In genomic region chr5:113196916-113197794, GRCm38 (mm10) we compare ENCODE assay signal across 13 mouse cellular contexts. TPM values are rescaled to one million over a fixed set of nuclear protein-coding genes. Genes with fewer than 3 reads are reported as not detected.
DNase-seq lines count a peak whose midpoint lies in the region; ATAC-seq and TF ChIP-seq lines count a peak whose summit lies in the region.
"Had no signal": no experiment of that assay in that cellular context is flagged by ENCODE, and none has a peak within 500 bp of the region (broad histone marks: within the 10 kb centered on the region; RNA-seq: fewer than 3 reads in every experiment).

No protein-coding gene starts in this region.

- no peak for TF ChIP-seq CTCF in midbrain, postnatal 0 days (IDR thresholded peaks at IDR 0.05)

- no peak for DNase-seq in midbrain, postnatal 0 days (ENCODE audit: low spot score)
- no peak for DNase-seq in ovary, adult 18-20 months (ENCODE audit: low spot score)
- no peak for DNase-seq in natural killer cell, adult 2 months (ENCODE audit: low spot score in 2 of 2)
- DNase-seq: cerebellum, adult 18-20 months; thymus, adult 2 months had no signal

- H3K9ac ChIP-seq in hindbrain, embryonic 13.5 days, result no peak overlapping the region
- no peak overlapping the region for H3K9ac ChIP-seq in hindbrain, embryonic 12.5 days
- no peak overlapping the region for H3K9ac ChIP-seq in midbrain, embryonic 12.5 days (replicated peaks)
- no peak overlapping the region for H3K9ac ChIP-seq in midbrain, postnatal 0 days (replicated peaks; ENCODE audit: low read length, poor library complexity, severe bottlenecking)
- H3K9ac ChIP-seq in heart, embryonic 16.5 days (ENCODE audit: low read length), result no peak overlapping the region
- no peak overlapping the region for H3K9ac ChIP-seq in stomach, embryonic 16.5 days (ENCODE audit: low read length)

- H3K27ac ChIP-seq in hindbrain, embryonic 13.5 days, result peak overlapping the region; percentile 58
- no peak overlapping the region for H3K27ac ChIP-seq in hindbrain, embryonic 12.5 days
- H3K27ac ChIP-seq in midbrain, embryonic 12.5 days (replicated peaks), result 0 out of 2 replicates have a peak overlapping the region, but pooled peaks have one; percentile 10
- no peak overlapping the region for H3K27ac ChIP-seq in midbrain, postnatal 0 days (ENCODE audit: low read depth, low read length)
- H3K27ac ChIP-seq in heart, embryonic 16.5 days (ENCODE audit: low read length), result peak overlapping the region; percentile 77
- peak overlapping the region; percentile 53; the same call in 1 of the 2 replicates for H3K27ac ChIP-seq in stomach, embryonic 16.5 days (ENCODE audit: low read length)

- H3K27me3 ChIP-seq in hindbrain, embryonic 13.5 days, result no peaks in the 10 kb centered on the region
- no peaks in the 10 kb centered on the region for H3K27me3 ChIP-seq in hindbrain, embryonic 12.5 days
- no peaks in the 10 kb centered on the region for H3K27me3 ChIP-seq in midbrain, embryonic 12.5 days
- no peaks in the 10 kb centered on the region for H3K27me3 ChIP-seq in midbrain, postnatal 0 days (ENCODE audit: insufficient read depth, low read length)
- no peaks in the 10 kb centered on the region for H3K27me3 ChIP-seq in heart, embryonic 16.5 days (ENCODE audit: control insufficient read depth, insufficient read depth, low read length)
- H3K27me3 ChIP-seq in stomach, embryonic 16.5 days (ENCODE audit: control insufficient read depth, insufficient read depth, low read length), result no peaks in the 10 kb centered on the region

- no peaks in the 10 kb centered on the region for H3K9me3 ChIP-seq in hindbrain, embryonic 13.5 days
- no peaks in the 10 kb centered on the region for H3K9me3 ChIP-seq in hindbrain, embryonic 12.5 days (replicated peaks)
- H3K9me3 ChIP-seq in midbrain, embryonic 12.5 days, result no peaks in the 10 kb centered on the region
- H3K9me3 ChIP-seq in midbrain, postnatal 0 days (ENCODE audit: low read length), result no peaks in the 10 kb centered on the region
- no peaks in the 10 kb centered on the region for H3K9me3 ChIP-seq in heart, embryonic 16.5 days (replicated peaks; ENCODE audit: control insufficient read depth, low read length)
- H3K9me3 ChIP-seq in stomach, embryonic 16.5 days (replicated peaks; ENCODE audit: control insufficient read depth, low read length), result no peaks in the 10 kb centered on the region

- H3K4me2 ChIP-seq in hindbrain, embryonic 13.5 days, result no peak overlapping the region
- H3K4me2 ChIP-seq in hindbrain, embryonic 12.5 days (replicated peaks), result no peak overlapping the region
- H3K4me2 ChIP-seq in midbrain, embryonic 12.5 days (replicated peaks), result no peak overlapping the region
- no peak overlapping the region for H3K4me2 ChIP-seq in midbrain, postnatal 0 days (ENCODE audit: low read depth, low read length, poor library complexity, severe bottlenecking)
- no peak overlapping the region for H3K4me2 ChIP-seq in heart, embryonic 16.5 days (ENCODE audit: low read depth, low read length)
- H3K4me2 ChIP-seq in stomach, embryonic 16.5 days (ENCODE audit: low read depth, low read length), result no peak overlapping the region

- no peak for ATAC-seq in hindbrain, embryonic 13.5 days (ENCODE audit: low FRiP score)
- no peak for ATAC-seq in hindbrain, embryonic 12.5 days (ENCODE audit: low FRiP score)
- no peak for ATAC-seq in midbrain, embryonic 12.5 days (ENCODE audit: low FRiP score, low read depth)
- ATAC-seq in midbrain, postnatal 0 days (ENCODE audit: low FRiP score), result no peak
- ATAC-seq in heart, embryonic 16.5 days (replicated peaks; ENCODE audit: extremely low read depth, insufficient read depth, low FRiP score), result no peak
- ATAC-seq in stomach, embryonic 16.5 days (ENCODE audit: insufficient read depth, low FRiP score), result no peak
- ATAC-seq: activated CD4-positive, CD25-positive, alpha-beta regulatory T cell, adult 4 months had no signal

- no peak overlapping the region for H3K4me3 ChIP-seq in hindbrain, embryonic 13.5 days
- no peak overlapping the region for H3K4me3 ChIP-seq in hindbrain, embryonic 12.5 days
- no peak overlapping the region for H3K4me3 ChIP-seq in midbrain, embryonic 12.5 days
- no peak overlapping the region for H3K4me3 ChIP-seq in midbrain, postnatal 0 days (ENCODE audit: low read depth, low read length)
- H3K4me3 ChIP-seq in heart, embryonic 16.5 days (ENCODE audit: low read length), result no peak overlapping the region
- H3K4me3 ChIP-seq in stomach, embryonic 16.5 days (replicated peaks; ENCODE audit: low read length), result no peak overlapping the region

- H3K36me3 ChIP-seq in hindbrain, embryonic 13.5 days, result no peaks in the 10 kb centered on the region
- no peaks in the 10 kb centered on the region for H3K36me3 ChIP-seq in hindbrain, embryonic 12.5 days
- no peaks in the 10 kb centered on the region for H3K36me3 ChIP-seq in midbrain, embryonic 12.5 days
- no peaks in the 10 kb centered on the region for H3K36me3 ChIP-seq in midbrain, postnatal 0 days (ENCODE audit: insufficient read depth, low read length)
- H3K36me3 ChIP-seq in heart, embryonic 16.5 days (ENCODE audit: control insufficient read depth, insufficient read depth), result no peaks in the 10 kb centered on the region
- H3K36me3 ChIP-seq in stomach, embryonic 16.5 days (ENCODE audit: control insufficient read depth, insufficient read depth, low read length), result no peaks in the 10 kb centered on the region

- WGBS in hindbrain, embryonic 13.5 days, result 67% methylated on average over 9 of the region's 9 CpGs
- 70% methylated on average over 9 of the region's 9 CpGs for WGBS in hindbrain, embryonic 12.5 days
- WGBS in midbrain, embryonic 12.5 days, result 80% methylated on average over 9 of the region's 9 CpGs
- 71% methylated on average over 9 of the region's 9 CpGs for WGBS in midbrain, postnatal 0 days
- 33% methylated on average over 9 of the region's 9 CpGs for WGBS in heart, embryonic 16.5 days
- 47% methylated on average over 9 of the region's 9 CpGs for WGBS in stomach, embryonic 16.5 days

- H3K4me1 ChIP-seq in hindbrain, embryonic 13.5 days (replicated peaks), result peaks cover 9% of the 10 kb centered on the region; the same call in 1 of the 2 replicates
- H3K4me1 ChIP-seq in hindbrain, embryonic 12.5 days, result peaks cover 1% of the 10 kb centered on the region
- peaks cover 2% of the 10 kb centered on the region; the same call in 1 of the 2 replicates for H3K4me1 ChIP-seq in midbrain, embryonic 12.5 days
- peaks cover 4% of the 10 kb centered on the region for H3K4me1 ChIP-seq in midbrain, postnatal 0 days (ENCODE audit: insufficient read depth, low read length)
- peaks cover 13% of the 10 kb centered on the region for H3K4me1 ChIP-seq in heart, embryonic 16.5 days (ENCODE audit: control insufficient read depth, insufficient read depth, low read length)
- peaks cover 13% of the 10 kb centered on the region for H3K4me1 ChIP-seq in stomach, embryonic 16.5 days (ENCODE audit: control insufficient read depth, insufficient read depth, low read length)

RNA-seq across cellular contexts. Expression of gene 2900026A02Rik, which starts 23.9 kb away (rescaled TPM):
- polyA plus RNA-seq in hindbrain, embryonic 13.5 days (2015; fragmentation: Nextera tagmentation; extraction: Ambion mirVana), result 2.4 and 2.7 TPM in 2 replicates
- 3.6 and 4.5 TPM in 2 replicates for polyA plus RNA-seq in hindbrain, embryonic 12.5 days (2016; fragmentation: Nextera tagmentation; extraction: Ambion mirVana)
- polyA plus RNA-seq in midbrain, embryonic 12.5 days (2016; fragmentation: Nextera tagmentation; extraction: Ambion mirVana), result 2.9 and 3.1 TPM in 2 replicates
- 11.7 and 11.8 TPM in 2 replicates for total RNA-seq in midbrain, postnatal 0 days (2014; rRNA removed)
- polyA plus RNA-seq in midbrain, postnatal 0 days (2015; fragmentation: Nextera tagmentation; extraction: Ambion mirVana), result 3.3 and 3.8 TPM in 2 replicates
- polyA plus RNA-seq in heart, embryonic 16.5 days (2015; fragmentation: Nextera tagmentation; extraction: Ambion mirVana), result 14.9 and 16.4 TPM in 2 replicates
- polyA plus RNA-seq in stomach, embryonic 16.5 days (2015; fragmentation: Nextera tagmentation; extraction: Ambion mirVana), result 14.9 TPM in 2 replicates

RNA-seq across cellular contexts. Expression of gene Tmem211, which starts 29.6 kb away (rescaled TPM):
- not detected in 2 replicates for polyA plus RNA-seq in hindbrain, embryonic 13.5 days (2015; fragmentation: Nextera tagmentation; extraction: Ambion mirVana)
- polyA plus RNA-seq in hindbrain, embryonic 12.5 days (2016; fragmentation: Nextera tagmentation; extraction: Ambion mirVana), result 0.15 TPM in 1 of 2 replicates, not detected in the other
- polyA plus RNA-seq in midbrain, embryonic 12.5 days (2016; fragmentation: Nextera tagmentation; extraction: Ambion mirVana), result 0.12 and 0.13 TPM in 2 replicates
- total RNA-seq in midbrain, postnatal 0 days (2014; rRNA removed), result not detected in 2 replicates
- not detected in 2 replicates for polyA plus RNA-seq in midbrain, postnatal 0 days (2015; fragmentation: Nextera tagmentation; extraction: Ambion mirVana)
- polyA plus RNA-seq in heart, embryonic 16.5 days (2015; fragmentation: Nextera tagmentation; extraction: Ambion mirVana), result not detected in 2 replicates
- 1.3 and 1.5 TPM in 2 replicates for polyA plus RNA-seq in stomach, embryonic 16.5 days (2015; fragmentation: Nextera tagmentation; extraction: Ambion mirVana)
- total RNA-seq: CH12.LX; megakaryocyte progenitor cell, adult 5-6 weeks had no signal
- polyA plus RNA-seq: activated CD4-positive, CD25-positive, alpha-beta regulatory T cell, adult 4 months; thymus, adult 2 months had no signal

Comparison
In these comparisons a context has a peak if more than half of its experiments do, and no peak if none do; other contexts are left out.
1. H3K27ac ChIP-seq: peak in hindbrain, embryonic 13.5 days (single experiment), midbrain, embryonic 12.5 days (single experiment), heart, embryonic 16.5 days (single experiment) and stomach, embryonic 16.5 days (single experiment); none in hindbrain, embryonic 12.5 days (single experiment) and midbrain, postnatal 0 days (single experiment).